Mouse (Mus musculus) MEL (cell line): ENCODE data around the gene Plk4.
A peak's percentile ranks its signal among the peaks of the same experiment; 100 is the strongest.

Experiments used
- MAX ChIP-seq: IDR thresholded peaks from 2 replicates; pipeline ENCODE4 v1.6.1; 2011; ENCODE audit warnings: low read length, improper control_type of control experiment
- POLR2A ChIP-seq, 2 experiments: IDR thresholded peaks; 2 replicates each; pipeline ENCODE4 v1.6.1; 2011 to 2012; ENCODE audit warnings: low read length in 2 of 2, mild to moderate bottlenecking in 2 of 2, control low read depth in 1 of 2, improper control_type of control experiment in 1 of 2, low read depth in 1 of 2, moderate library complexity in 1 of 2; ENCODE audit not compliant: control insufficient read depth in 1 of 2, insufficient read depth in 1 of 2, poor library complexity in 1 of 2

- TF ChIP-seq POLR2A (IDR thresholded peaks at IDR 0.05; ENCODE audit: control insufficient read depth in 1 of 2, insufficient read depth in 1 of 2, low read depth in 1 of 2, low read length in 2 of 2, poor library complexity in 1 of 2) (peak in 1 of 2 experiments; percentile 37; a peak in 1 of 4 replicates), MAX (no peak)
These were observed 1.3 kb upstream of the Plk4 start for GRCm38 (mm10) chr3:40798500-40798899.
